In genomic region chr17:88509999-88510398, GRCm38 (mm10) we compare ENCODE assay signal across 15 mouse cellular contexts.
"Had no signal": no experiment of that assay in that cellular context is flagged by ENCODE, and none has a peak within 500 bp of the region (broad histone marks: within the 10 kb centered on the region; RNA-seq: fewer than 3 reads in every experiment).

No protein-coding gene starts in this region.

- H3K4me2 ChIP-seq: liver, embryonic 13.5 days; lung, embryonic 14.5 days; midbrain, embryonic 13.5 days; stomach, embryonic 15.5 days had no signal

- DNase-seq: kidney, adult 18-20 months; kidney, adult 9 months; kidney, postnatal 14 days; kidney, postnatal 4 days; layer of hippocampus, adult 9-11 months; liver, embryonic 13.5 days; lung, embryonic 14.5 days; lung, postnatal 10 days; lung, postnatal 36 days; right cerebral cortex, postnatal 4 days; thymus, postnatal 25 days had no signal

- H3K36me3 ChIP-seq: liver, embryonic 13.5 days; midbrain, embryonic 10.5 days; midbrain, embryonic 13.5 days; stomach, embryonic 15.5 days had no signal

- H3K9me3 ChIP-seq: liver, embryonic 13.5 days; midbrain, embryonic 10.5 days; midbrain, embryonic 13.5 days; stomach, embryonic 15.5 days had no signal

- H3K9ac ChIP-seq: liver, embryonic 13.5 days; lung, embryonic 14.5 days; midbrain, embryonic 13.5 days; stomach, embryonic 15.5 days had no signal

- H3K27me3 ChIP-seq: liver, embryonic 13.5 days; stomach, embryonic 15.5 days had no signal

- H3K27ac ChIP-seq: layer of hippocampus, adult 2 months; liver, embryonic 13.5 days; midbrain, embryonic 13.5 days had no signal

- H3K4me3 ChIP-seq: layer of hippocampus, adult 2 months; liver, embryonic 13.5 days; midbrain, embryonic 10.5 days; midbrain, embryonic 13.5 days; stomach, embryonic 15.5 days had no signal
